Mouse (Mus musculus) embryonic fibroblast, embryonic 13.5 days (primary cell): ENCODE measurements around the gene Neurl1b.

Experiments
- CTCF ChIP-seq: IDR thresholded peaks from 2 replicates; pipeline ENCODE4 v1.5.1; 2011; ENCODE audit warnings: mild to moderate bottlenecking, control low read depth, low read length, moderate library complexity, borderline replicate concordance; ENCODE audit not compliant: insufficient read depth
- POLR2A ChIP-seq: IDR thresholded peaks from 2 replicates; pipeline ENCODE4 v1.6.1; 2011; ENCODE audit warnings: low read depth, mild to moderate bottlenecking, control low read depth, low read length, moderate library complexity

- TF ChIP-seq CTCF (no peak), POLR2A (no peak)
These were observed 29.2 kb downstream of the Neurl1b start for GRCm38 (mm10) chr17:26443865-26444264.
